Mouse (Mus musculus): ENCODE data around the gene Fbf1.

DNA sequence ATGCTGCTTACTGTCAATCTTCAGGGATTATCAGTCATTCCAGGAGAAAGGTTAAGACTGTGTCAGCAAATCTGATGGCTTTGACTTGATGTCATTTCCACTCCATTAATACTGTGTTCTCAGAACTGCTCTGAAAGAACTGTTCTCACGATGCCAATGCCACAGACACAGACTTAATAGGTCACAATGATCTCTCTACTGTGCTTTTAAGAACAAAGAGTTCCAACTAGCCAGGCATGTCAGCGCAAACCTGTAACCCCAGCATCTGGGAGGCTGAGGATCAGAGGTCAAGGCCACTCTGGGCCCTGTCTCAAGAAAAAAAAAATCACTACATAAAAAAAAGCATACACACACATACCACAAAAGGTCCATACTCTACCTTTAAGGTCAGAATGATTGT is 4.0 kb upstream of the Fbf1 start:
- TF ChIP-seq POLR2A (IDR thresholded peaks at IDR 0.05; ENCODE audit: insufficient read depth, low read depth, low read length) (no peak), CTCF (IDR thresholded peaks at IDR 0.05) (no peak), EP300 (IDR thresholded peaks at IDR 0.05; ENCODE audit: insufficient read depth, low read depth, low read length) (no peak)

Data from heart, adult 2 months (tissue).